Mouse (Mus musculus): Measurements from ENCODE around the gene Sv2b. TPM values are rescaled to one million over a fixed set of nuclear protein-coding genes. Genes with fewer than 3 reads are reported as not detected.

The Sv2b gene
- total and polyA plus RNA-seq, 3 experiments = 0.23 to 0.47 (median 0.43) TPM

DNA sequence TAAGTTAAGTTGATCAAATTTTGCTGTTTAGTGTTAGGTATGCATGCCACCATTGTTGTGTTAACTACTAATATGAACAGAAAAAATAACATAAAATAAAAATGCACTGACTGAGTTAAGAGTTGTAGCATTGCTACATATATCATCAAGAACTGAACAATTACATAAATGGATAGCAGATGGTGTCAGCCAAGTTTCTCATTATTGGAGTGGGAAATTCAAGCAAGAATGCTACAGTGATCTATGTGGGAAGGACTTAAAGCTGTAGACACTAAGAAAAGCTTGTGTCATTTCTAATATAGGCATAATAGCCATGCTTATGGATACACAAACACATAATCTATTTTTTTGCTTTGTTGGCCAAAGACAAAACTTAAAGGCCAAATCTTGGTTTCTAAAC is 228.9 kb downstream of the Sv2b start:
- DNase-seq = no peak
- Histone ChIP-seq H3K9ac (ENCODE audit: low read depth, low read length) (no peak overlapping the region), H3K4me1 (ENCODE audit: control insufficient read depth, insufficient read depth, low read length) (no peaks in the 10 kb centered on the region), H3K79me2 (replicated peaks; ENCODE audit: control insufficient read depth, insufficient read depth, low read length) (no peaks in the 10 kb centered on the region), H3K36me3 (ENCODE audit: control insufficient read depth, insufficient read depth, low read length) (no peaks in the 10 kb centered on the region), H3K27ac (no peak overlapping the region), H3K27me3 (ENCODE audit: control insufficient read depth, insufficient read depth, low read length) (no peaks in the 10 kb centered on the region), H3K4me3 (no peak overlapping the region)
- intact Hi-C loops (cut with DNase I) = no loop called here
- TF ChIP-seq POLR2A (IDR thresholded peaks at IDR 0.05; ENCODE audit: insufficient read depth, low read depth, low read length) = no peak
- no peak for TF ChIP-seq CTCF (IDR thresholded peaks at IDR 0.05)
- TF ChIP-seq EP300 (IDR thresholded peaks at IDR 0.05; ENCODE audit: insufficient read depth, low read depth, low read length) = no peak

DNA sequence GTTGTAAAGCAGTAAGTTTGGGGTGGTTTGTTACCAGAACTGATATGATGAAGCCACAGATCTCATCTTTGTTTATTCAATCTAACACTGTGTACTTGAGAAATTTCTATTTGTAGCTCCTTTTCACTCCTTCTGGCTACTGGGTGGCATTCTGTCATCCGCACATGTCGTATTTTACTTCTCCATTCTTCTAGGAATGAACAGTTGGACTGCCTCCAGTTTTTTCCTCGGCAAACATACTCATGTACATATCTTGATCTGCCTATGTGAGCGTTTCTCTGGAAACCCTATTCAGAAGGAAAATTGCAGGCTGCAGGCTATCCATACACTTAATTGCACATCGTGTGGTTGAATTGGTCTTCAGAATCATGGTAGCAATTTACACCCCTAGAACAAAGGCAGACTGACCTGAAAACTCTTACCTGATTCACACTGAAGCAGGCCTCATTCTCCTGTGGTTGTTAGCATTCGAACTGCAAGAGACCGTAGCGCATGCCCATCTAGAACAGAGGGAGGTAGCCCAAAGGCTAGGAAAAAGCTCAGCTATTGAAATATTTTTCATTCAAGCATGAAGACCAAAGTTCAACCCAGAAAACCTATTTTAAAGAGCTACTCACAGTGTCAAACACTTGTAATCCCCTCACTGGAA is 231.4 kb downstream of the Sv2b start:
- Histone ChIP-seq H3K36me3 (ENCODE audit: control insufficient read depth, insufficient read depth, low read length) (no peaks in the 10 kb centered on the region), H3K27me3 (ENCODE audit: control insufficient read depth, insufficient read depth, low read length) (no peaks in the 10 kb centered on the region), H3K27ac (no peak overlapping the region), H3K79me2 (replicated peaks; ENCODE audit: control insufficient read depth, insufficient read depth, low read length) (no peaks in the 10 kb centered on the region), H3K4me1 (ENCODE audit: control insufficient read depth, insufficient read depth, low read length) (no peaks in the 10 kb centered on the region), H3K4me3 (no peak overlapping the region), H3K9ac (ENCODE audit: low read depth, low read length) (no peak overlapping the region)
- no peak for DNase-seq
- WGBS = 74% methylated on average over 8 of the region's 8 CpGs
- TF ChIP-seq CTCF (IDR thresholded peaks at IDR 0.05) = no peak
- no peak for TF ChIP-seq POLR2A (IDR thresholded peaks at IDR 0.05; ENCODE audit: insufficient read depth, low read depth, low read length)
- TF ChIP-seq EP300 (IDR thresholded peaks at IDR 0.05; ENCODE audit: insufficient read depth, low read depth, low read length) = no peak
- intact Hi-C loops (cut with DNase I) = no loop called here

Other genes starting within 250 kb of the Sv2b start
- gene Akap13, start 146.3 kb upstream of the Sv2b start, total RNA-seq (2021) = 10 to 100 TPM; 64.1 to 72.0 TPM
- gene Akap13, start 146.3 kb upstream of the Sv2b start, polyA plus RNA-seq (2012; rRNA removed) = 16.8 and 20.0 TPM in 2 replicates

All from heart, adult 2 months (tissue).